Mouse (Mus musculus) right cerebral cortex, postnatal 4 days (tissue): Measurements from ENCODE around the gene Syn3.
A peak's percentile ranks its signal among the peaks of the same experiment; 100 is the strongest.

Experiments
- DNase-seq: peaks from one replicate; pipeline ENCODE4 v3.0.0-alpha.2; 2022

Syn3 gene

DNA sequence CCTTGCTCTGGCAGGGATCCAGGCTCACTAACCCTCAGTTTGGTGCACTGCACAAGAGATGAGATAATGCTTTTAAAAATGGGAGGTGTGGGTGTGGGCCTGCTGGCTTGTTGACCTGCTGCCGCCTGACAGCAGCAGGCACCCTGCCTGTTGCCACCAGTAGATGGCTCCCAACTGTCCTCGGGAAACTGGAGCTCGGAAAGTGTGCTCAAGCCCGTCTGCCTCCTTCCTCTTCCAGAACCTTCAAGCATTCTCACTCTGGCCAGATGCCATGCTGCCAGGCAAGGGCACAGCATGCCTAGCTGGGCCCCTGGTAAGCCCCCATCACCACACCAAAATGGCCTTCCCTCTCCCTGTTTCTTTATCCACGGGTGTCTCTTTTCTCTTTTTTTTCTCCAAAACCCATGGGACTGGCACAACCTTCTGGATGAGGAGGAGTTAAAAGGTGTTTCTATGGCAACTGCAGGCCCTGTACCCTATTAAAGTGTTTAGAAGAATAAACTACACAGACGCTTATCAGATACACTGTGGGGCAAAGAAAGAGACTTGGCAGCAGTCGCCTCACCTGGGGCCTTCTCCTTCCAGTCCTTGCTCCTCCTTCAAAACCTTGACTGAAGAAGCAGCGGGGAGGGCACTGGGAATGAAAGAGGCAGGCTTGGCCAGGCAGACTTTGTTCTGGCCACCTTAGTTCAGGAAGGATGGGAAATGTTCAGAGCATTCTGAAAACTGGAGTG lies 195.8 kb downstream of the Syn3 start:
- DNase-seq, result peak; percentile 75

DNA sequence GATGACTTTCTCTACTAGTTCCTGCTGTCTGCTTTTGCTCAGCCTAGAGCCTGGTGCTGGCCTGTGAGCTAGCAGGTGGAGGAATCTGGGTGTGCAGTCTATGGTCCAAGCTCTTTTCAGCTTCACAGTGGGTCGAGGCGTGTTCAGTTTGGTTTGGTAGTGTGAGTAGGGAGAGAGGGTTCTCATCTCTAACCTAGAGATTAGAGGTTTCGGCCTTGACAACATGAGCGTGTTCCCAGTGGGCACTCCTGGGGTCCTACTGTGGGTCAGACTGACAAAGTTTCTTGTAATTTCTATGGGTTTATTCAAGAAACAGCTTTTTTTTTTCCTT lies 196.4 kb downstream of the Syn3 start:
- no peak for DNase-seq

DNA sequence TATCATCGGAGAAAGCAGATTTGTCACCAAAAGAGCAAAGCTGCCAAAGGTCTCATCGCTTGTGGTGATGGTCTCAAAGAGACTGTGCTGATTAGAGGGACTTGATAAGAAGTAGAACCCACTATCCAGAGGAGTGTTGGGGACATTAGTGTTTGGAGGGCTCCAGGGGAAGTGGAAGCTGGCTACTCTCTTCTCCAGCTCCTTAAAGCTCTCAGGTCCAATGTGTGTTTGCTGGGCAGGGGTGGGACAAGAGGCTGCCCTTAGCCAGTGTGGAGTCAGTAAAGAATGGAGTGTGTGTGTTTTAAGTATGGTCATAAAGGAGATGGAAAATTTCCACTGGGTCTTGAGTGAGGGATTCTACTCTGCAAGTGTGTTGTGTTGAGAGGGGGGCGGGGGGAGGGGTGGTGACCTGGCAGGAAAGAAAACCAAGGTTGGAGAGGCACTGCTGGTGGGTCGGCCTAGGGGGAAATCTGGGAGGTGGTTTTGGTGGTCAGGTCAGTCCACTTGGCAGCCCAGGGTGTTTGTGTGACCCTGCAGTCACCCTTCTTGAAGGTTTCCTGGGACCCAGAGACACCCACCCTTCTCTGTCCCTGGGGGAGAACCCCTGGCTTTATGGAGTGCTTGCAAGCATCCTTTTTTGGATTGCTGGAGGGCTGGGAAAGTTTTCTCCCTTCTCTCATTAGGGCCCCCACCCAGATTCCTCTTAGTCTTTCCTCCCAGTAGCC lies 196.9 kb downstream of the Syn3 start:
- no peak for DNase-seq

DNA sequence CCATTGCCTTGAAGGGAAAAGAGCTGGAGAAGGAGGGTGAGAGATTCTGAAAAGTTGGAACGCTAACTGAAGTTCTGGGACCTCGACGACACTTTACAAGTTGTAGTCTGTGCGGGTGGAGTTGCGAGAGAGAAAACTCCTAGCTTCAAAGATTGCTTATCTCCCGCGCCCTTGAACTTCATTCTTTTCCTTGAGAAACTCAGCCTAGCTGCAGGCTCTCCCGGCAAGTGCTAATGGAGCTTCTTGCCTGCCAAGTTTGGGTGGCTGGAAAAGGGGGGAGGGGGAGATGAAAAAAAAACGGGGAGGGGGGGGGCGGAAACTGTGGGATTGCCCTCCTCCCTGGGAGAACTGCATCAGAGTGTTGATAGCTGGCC lies 197.6 kb downstream of the Syn3 start:
- DNase-seq, result no peak

DNA sequence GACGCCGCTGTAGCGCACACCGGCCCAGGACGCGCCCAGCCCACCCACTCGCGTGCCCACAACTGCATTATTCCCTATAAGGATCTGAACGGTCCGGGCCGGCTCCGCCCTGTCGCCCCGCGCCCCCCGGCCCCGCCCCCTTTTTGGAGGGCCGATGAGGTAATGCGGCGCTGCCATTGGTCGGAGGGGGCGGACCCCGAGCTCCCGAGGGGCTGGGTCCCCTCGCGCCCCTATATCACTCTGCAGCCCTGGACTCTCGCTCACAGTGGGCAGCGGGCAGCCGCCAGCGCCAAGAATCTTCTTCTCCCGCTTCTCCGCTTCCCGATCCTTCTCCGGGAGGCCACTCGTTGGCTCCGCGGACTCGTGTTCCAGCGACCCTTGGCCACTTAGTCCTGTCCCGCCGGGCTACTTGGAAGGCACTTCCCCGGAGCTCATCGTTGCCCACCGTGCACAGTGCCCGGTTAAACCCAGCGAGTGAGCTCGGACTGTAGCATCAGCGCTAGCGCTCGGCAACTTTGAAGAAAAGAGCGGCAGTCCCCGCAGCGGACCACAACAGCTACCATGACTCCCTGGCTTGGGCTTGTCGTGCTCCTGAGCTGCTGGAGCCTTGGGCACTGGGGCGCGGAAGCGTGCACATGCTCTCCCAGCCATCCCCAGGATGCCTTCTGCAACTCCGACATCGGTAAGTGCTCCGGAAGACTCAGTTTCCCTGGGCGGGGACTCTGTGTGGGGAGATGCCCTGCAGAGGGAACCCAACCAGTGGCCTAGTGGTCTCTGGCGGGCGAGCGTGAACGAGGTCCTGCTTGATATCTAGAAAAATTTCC lies 198.2 kb downstream of the Syn3 start, which contains the start of gene Timp3:
Timp3 (plus strand) TSS at position 80 of the 824 bp plus-strand sequence.
- peak; percentile 67 for DNase-seq

DNA sequence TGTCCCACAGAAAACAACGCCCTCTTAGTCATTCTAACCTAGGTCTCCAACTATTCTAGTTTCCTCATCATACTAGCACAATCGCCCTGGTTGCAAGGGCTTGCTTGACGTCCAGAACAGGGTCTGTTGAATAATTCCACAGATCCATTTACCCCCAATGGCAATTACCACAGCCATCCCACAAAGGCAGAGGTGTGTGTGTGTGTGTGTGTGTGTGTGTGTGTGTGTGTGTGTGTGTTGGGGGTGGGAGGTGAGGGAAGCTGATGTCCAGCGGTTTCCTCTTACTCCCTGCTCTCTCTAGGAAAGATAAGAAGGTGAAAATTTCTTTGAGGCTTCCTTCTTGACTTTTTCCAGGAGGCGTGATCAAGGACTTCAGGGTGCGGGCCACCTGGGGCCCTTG lies 198.9 kb downstream of the Syn3 start:
- no peak for DNase-seq

DNA sequence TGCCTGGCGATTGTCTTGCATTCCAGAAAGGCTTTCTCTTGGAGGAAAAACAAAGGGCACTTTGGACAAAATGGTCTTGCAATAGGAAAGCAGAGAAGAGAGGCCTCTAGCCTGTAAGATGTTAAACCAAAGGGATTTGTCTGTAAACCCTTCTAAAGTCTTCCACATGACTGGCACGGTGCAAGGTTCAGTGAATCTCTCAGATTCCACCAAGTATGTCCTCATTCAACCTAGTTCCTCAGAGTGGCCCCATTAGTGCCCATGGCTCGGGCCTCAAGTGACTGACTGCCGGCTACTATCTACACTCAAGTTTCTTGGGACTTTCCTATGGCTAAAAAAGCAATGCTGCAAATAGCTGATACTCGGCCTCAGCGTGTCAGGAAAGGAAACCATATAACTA lies 200.4 kb downstream of the Syn3 start:
- no peak for DNase-seq

DNA sequence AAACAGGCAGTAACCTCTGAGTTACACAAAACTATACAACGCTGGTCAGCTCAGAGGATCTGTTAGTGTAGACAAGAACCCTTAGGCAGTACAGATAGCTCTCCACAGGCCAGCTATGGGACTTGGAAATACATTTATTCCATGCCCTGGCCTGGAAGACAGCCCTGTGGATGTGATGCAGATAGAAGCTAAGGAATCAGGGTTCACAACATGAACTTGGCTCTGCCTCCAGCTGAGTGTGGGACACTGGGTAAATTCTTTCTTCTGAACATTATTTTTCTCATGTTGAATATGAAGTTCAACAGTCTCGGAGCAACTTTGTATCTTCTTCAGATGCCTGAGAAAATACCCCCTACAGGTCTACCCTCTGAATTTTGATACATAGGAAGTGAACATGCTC lies 201.4 kb downstream of the Syn3 start:
- DNase-seq, result no peak

DNA sequence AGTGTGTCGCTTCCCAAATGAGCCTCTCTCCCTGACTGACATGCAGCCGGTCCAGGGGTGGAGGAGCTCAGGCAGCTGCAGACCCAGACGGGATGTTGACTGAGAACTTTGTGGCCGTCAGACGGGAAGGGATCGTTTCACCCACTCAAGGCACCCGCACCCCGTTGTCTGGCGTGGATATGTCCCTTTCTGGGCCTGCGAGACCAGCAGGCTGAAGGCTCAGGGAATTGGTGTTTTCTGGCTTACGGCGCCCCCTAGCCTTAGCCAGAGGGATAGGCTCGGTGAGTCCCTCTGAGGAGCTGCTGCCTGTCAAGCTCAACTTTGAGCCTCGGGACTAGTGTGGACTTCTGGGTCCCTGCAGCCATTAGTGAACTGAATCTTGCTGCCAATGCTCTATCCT lies 202.6 kb downstream of the Syn3 start:
- DNase-seq, result peak; percentile 77

DNA sequence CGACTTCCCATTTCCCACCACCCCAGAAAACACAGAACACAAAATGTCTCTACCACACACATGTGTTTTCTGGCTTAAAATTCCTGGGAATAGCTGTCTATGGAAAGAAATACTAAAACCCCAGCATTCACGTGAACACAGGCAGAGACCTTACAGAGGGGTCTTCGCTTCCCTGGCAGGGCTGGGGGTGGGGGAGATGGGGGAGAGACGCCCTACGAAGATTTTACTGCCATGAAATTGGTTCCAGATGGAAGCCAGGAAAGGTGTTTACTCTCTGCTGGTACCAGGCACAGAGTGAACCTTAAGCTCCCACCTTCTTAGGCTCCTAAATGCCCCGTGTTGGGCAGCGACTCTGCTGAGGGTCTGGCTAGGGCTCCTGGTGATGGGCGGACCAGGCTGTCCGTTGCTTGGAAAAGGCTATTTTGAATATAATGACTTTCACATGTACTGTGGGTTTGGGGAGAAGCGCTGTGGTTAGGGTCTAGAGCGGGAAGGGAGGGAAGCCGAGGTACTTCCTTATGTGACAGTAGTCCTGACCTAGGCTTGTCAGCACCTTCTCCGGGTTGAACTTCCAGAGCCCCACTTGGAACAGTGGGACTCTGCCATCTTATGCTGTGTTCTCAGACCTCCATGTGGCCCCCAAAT lies 203.1 kb downstream of the Syn3 start:
- DNase-seq, result no peak

DNA sequence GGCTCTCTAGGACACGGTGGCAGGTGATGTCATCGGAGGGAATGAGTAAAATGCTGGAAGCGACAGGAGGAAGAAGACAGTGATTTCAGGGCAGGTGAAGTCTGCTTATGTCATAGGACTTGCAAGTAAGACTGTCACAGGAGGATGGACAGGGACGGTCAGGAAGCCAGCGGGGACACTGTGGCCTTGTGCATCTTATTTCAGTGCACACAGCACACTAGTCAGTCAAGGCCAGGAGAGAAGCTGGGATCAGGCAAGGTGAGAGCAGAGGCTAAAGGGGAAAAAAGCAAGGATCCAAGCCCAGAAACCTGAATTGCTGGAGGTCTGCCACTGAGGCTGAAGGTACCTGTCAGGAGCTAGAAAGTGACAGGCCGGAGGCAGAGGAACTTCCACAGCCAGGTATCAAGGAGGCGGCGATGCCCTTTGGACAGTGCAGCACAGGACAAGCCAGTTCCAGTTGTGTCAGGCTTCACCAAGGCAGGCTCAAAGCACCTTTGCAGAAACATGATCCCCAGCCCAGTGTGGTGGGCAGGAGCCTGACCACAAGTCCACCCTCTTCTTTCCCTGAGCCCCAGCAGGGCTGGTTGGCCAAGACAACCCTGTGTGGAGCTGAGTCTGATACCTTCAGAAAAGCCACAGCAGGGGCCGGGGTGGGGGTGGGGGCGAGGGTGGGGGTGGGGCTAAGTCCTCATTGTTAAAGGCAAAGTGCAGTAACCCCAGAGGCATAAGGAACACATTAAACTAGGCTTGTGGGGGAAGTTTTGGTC lies 203.9 kb downstream of the Syn3 start:
- no peak for DNase-seq

DNA sequence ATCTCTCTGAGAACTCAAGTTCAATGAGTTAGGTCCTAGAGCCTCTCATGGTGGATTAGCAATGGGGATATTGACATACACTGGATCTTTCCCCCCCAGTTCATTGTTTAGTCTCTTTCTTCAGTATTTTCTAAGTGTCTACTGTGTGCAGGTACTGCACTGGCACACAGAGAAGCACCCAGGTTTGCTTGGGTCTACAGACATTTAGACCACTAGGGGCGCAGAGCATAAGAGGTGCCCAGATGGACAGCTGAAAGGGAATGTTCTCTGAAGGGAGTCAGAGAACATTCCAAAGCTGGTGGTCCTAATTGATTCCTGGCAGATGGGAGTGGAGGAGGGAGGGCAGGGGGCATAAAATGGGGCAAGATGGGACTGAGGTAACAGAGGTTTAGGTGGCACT lies 204.8 kb downstream of the Syn3 start:
- DNase-seq, result no peak

DNA sequence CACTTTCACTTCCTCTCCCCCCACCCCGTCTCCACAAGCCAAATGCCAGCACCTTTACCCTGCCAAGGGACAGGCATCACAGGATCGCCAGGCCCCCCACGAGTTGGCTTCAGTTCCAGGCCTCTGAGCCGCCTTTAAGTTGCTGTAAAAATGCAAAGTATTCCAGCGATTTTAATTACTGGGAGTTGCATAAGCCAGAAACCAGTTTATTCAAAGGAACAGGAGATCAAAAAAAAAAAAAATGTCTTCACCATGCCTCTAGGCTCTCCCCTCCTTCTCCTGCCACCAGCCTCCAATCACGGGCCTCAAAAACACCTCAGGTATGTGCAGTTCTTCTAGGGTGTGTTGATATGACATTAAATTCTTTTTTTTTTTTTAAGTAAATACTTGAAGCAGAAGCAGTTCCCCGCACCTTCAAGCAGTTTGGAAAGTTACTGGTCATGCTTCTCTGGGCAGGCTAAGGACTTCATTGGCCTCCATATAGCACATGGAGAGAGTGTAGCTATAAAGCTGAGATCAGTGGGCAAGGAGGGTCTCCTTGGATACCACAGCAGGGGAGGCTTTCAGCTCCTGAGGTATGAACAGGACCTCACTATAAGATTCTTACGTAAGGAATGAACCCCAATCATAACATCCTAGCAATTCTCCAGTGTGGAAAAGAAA lies 208.5 kb downstream of the Syn3 start:
- no peak for DNase-seq

DNA sequence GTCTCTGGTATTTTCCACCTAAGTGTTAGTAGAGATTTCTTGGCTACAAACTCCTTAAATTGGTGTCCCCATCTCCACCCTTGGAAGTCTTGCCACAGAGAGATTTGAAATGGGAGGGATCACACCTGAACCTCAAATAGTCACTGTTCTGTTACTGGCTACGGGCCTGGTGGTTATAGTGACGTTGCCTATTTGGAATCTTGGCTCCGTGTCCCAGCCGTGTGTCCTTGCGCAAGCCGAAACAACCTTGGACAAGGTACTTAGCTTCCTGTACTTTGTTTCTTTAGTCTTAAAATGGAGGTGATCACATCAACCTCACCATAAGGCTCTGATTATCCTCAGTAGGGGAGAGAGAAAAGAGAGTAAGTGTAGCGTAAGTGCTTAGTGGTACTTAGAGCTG lies 212.2 kb downstream of the Syn3 start:
- no peak for DNase-seq

DNA sequence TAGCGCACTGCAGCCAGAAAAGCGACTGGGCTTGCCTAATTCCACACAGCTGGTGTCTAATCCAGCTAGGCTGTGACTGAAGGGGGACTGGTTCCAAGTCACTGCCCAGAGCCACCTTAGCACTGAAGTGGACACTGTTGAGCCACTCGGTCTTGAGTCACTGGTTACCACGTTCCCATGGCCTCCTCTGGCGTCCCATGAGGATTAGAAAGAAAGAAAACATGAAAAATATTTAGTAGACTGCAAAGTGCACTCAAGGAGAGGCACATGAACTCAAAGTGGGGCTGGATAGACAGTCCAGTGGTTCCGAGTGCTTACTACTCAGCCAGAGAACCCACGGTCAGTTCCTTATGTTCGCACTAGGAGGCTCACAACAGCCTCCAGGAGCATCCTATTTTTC lies 217.5 kb downstream of the Syn3 start:
- no peak for DNase-seq

DNA sequence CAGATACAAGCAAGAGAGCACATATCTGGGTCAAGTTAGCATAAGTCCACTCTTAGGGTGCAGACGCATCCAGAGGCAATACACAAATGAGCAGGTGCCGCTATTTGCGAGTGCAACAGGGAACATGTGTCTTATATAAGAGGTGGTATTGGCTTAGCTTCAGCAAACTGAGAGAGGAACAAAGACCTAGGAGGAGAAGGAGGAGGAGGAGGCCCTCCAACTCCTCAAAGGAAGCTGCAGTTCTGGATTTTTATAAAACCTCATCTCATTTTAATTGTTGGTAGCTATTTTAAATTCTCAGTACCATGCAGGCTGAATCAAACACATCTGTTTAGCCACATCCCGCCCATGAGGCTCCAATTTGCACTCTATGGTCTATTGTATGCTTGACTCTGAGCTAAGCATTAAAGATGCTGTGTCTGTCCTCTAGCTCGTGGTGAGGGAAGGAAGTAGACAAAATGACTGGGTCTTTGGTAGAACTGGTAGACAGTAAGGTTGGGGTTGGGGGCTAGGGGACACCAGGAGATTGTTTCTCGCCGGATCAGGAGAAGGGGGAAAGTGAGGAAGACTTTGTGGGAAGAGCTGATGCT lies 219.0 kb downstream of the Syn3 start:
- DNase-seq, result no peak

DNA sequence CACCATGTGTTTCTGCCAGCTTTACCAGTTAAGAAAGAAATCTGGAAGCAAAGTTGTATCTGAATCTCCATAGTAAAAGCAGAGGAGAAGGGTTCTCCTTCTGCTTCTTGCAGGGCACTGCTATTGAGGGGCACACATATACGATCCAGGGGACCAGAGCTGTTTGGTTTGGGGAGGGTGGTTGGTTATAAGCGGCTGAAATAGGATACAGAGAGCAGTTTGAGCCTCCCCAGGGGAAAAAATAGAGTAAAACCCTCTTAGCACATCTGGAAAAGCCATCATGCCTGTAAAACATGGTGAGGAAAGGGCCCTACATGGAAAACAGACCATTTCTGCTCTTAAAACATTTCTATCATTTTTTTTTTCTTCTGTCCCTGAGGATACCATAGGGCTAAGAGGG lies 220.2 kb downstream of the Syn3 start:
- DNase-seq, result no peak

DNA sequence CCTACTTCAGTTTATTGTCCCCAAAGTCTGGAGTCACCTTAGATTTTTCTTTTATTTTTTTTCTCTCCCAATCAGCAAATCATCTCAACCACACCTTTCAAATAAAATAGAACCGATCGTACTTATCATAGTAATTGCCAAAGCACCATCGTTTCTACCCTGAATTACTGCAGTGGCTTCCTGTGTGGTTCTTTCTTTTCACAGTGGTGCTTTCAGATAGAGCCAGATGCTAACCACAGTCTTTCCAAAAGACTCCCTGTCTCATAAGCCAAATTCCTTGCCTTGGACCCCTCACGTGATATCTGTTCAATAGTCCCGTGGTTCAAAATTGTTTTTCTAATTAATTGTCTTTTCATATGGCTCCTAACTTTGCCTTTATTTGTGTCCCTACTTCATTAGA lies 221.4 kb downstream of the Syn3 start:
- no peak for DNase-seq

DNA sequence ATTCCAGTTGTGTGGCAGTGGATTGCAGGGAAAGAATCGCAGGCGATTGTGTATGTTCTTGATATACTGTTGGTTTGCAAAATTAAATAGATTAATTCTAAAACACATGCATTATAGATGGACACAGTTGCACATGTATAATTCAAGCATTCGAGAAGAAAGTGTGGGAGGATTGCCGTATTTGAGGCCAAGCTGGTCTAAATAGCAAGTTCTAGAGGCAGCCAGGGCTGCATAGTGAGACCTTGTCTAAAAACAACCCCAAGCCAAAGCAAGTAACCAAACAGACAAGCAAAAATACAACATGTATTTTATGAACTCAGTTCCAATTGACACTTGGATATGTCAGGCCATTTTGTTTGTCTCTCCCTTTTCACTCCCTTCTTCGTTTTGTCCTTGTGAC lies 223.1 kb downstream of the Syn3 start:
- no peak for DNase-seq

DNA sequence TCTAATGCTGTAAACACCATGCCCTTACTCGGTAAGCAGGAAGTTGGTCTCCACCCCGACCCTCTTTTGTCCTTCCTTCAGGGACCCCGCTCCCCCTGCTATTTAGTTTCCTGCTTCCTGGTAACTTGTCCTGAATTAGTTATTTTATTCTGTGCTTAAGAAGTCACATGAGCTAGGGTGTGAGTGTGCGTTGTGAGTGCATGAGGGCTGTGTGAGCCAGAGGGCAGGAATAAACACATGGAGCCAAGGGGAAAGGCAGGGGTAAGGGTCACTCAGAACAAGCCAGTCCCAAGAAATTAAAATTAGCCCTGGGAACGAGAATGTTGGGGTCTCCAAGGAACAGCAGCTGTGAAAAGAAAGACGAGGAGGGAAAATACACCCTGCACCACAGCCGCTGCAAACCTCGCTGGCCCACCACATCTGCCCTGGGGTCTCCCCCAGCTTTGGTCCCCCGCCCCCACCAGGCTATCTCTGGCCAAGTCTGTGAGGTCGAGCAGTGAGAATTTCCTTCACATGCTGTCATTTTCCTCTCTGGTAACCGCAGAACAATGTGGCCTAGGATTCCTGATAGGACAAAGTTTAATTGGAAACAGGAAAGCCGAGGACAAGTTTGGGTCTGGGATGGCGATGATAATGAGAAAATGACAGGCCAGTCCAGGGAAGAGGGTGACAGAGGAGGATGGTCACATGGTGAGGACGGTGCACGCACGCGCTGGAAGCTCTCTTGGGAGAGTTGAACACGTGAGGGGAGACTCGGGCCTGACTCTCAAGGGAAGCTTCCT lies 225.1 kb downstream of the Syn3 start:
- no peak for DNase-seq

DNA sequence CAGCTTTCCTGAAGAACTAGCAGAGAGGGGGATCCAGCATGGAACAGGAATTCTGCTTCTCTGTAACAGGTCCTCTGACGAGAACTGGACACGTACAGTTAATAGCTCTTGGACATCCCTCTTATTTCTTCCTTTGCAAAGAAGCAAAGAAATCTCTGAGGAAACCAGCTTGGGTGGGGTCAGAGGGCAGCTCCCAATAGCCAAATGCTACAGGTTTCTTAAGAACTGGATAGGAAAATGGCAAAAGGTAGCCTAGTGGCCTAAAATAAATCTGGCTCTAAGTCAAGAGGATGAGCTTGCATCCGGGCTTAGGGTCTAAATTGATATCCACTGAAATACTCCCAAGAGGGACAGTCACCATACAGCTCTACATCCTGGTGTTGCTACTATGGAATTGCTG lies 225.9 kb downstream of the Syn3 start:
- no peak for DNase-seq
